Mouse (Mus musculus) kidney, adult 2 months (tissue): Measurements from ENCODE around the gene Cnot9.

Experiments
- CTCF ChIP-seq: fragments of 200-500 bp; conservative IDR thresholded peaks from 2 replicates; pipeline ENCODE4 v1.5.1; 2011; ENCODE audit warnings: low read depth, mild to moderate bottlenecking, control low read depth, low read length, moderate library complexity, mixed read lengths; ENCODE audit not compliant: insufficient read depth, insufficient read length
- POLR2A ChIP-seq: fragments of 200-500 bp; IDR thresholded peaks from one replicate; pipeline ENCODE4 v1.6.1; 2011; ENCODE audit warnings: low read depth, low read length, control low read depth

- TF ChIP-seq CTCF: no peak
- no peak for TF ChIP-seq POLR2A
Measured at GRCm38 (mm10) chr1:74505393-74505720, 501 bp upstream of the Cnot9 start.
